Mouse (Mus musculus) adrenal gland, adult 18-20 months (tissue): ENCODE results near the gene Cgref1. TPM values are rescaled to one million over a fixed set of nuclear protein-coding genes. Genes with fewer than 3 reads are reported as not detected.

Source experiments
- DNase-seq, 2 experiments: peaks; one replicate each; pipeline ENCODE4 v3.0.0; 2021 to 2022; ENCODE audit warnings: low spot score in 2 of 2
- total RNA-seq, 2 experiments: library from RNA; stranded (reverse); gene quantifications; 1 replicate in 1 of 2; 2 replicates in 1 of 2; pipeline ENCODE4 v1.2.3; 2021

Cgref1 gene
- total RNA-seq, 2 experiments from 2014 or later = 1.0 to 1.9 TPM

DNA sequence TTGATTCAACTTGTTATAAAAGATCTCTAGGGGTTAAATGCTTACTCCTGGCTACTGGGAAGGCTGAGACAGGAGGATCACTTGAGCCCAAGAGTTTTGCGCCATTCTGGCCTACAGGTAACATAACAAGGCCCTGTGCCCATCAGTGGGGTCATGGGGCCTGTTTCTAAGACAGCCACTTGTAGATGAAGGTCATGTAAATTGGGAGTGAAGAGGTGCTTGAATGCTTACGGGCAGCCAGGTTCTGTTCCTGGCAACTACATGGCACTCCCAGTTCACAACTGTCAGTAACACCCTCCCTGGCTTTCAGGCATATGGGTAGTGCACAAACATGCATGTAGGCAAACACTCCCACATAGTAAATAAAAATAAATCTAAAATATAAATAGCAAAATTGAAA is 5.5 kb upstream of the Cgref1 start:
- DNase-seq = no peak

DNA sequence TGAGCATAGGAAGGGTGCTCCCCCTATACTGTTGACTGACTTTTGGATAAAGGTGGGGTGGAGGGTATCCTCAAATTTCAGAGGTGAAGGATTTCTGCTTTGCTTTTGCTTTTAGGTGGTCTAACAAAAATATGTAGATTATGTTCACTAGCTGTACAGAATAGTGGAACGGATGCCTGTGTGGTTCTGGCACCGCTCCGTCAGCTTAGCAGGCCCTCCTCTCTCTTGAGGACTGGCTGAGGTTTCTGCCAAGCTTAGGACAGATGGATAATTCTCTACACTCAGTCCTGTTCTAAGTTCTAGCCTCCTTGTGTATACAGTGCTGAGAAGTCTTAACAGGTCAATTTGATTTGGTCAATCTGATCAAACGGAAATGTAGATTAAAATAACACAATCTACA is 5.1 kb upstream of the Cgref1 start:
- DNase-seq = no peak

DNA sequence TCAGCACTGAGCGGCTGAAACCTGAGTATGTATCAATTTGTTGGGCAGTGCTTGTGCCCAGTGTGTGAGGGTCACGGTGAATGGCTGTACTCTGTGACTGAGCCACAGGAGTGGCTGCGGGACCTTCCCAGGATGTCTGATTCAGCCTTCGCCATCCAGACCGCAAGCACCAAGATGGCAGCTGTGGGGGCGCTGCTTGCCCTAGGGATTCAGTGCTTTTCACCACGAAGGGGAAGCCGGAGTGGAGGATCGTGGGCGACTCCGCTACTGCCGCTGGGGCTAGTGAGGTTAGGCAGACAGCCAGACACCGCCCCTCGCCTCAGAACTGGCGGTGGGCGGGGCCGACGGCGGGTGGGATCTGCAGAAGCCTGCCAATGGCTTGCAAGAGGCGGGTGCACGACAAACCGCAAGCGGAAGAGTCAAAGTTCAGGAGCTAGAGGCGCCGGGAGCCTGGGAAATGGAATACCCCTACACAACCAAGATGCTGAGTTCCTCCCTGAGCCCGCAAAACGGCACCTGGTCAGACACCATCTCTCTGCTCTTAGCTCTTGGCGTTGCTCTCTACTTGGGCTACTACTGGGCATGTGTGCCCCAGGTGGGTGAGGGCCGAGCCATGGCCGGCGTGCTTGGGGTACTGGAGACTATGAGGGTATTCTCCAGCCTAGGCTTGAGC is 4.4 kb upstream of the Cgref1 start:
- DNase-seq = peak; percentile 92

DNA sequence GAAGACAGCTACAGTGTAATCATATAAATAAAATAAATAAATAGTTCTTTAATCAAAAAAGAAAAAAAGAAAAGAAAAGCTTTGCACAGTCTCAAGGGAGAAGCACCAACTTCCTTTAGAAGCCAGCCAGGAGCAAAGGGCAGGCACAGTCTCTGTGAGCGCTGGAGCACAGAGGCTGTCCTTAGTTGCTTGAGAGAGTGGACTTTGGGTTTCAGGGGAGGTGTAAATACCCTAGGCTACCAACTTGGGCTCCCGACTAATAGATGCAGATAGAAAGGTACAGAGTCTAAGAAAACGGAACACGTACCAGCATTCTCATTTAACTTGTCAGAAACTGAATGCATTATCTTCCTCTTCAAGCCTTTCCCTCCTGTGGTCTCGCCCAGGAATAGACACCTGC is 3.2 kb upstream of the Cgref1 start:
- no peak for DNase-seq

DNA sequence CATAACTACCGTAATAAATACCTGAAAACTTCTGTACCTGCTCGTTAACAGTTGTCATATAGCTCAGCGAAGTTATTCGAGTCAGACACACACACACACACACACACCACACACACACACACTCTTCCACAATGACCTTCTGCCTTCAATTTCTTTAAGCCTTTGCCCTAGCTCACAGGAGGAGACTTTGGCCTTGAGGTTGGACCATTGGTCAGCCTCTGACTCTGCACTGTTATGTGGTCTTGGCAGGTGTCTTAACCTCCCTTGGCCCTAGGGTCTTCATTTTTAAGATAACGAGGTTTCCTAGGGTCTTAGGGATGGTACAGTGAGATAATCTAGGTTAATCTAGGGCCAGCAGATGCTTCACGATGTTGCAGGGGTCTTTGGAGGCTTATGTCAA is 1.0 kb downstream of the Cgref1 start:
- DNase-seq = no peak

DNA sequence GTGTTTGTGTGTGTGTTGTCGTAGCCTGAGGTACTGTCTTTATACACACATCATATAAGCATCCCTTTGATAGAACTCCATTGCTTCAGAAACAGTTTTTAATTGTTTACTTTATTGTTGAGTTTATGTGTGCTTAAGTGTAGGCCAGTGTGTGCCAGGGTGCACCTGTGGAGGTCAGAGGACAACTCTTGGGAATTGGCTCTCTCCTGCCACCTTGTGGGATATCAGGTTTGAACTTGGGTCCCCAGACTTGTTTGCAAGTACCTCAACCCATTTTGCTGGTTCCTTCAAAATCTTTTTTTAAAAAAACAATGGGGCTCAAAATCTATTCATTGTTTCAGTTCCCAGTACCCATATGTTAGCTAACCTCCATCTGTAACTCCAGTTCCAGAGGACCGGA is 2.4 kb downstream of the Cgref1 start:
- DNase-seq = no peak

DNA sequence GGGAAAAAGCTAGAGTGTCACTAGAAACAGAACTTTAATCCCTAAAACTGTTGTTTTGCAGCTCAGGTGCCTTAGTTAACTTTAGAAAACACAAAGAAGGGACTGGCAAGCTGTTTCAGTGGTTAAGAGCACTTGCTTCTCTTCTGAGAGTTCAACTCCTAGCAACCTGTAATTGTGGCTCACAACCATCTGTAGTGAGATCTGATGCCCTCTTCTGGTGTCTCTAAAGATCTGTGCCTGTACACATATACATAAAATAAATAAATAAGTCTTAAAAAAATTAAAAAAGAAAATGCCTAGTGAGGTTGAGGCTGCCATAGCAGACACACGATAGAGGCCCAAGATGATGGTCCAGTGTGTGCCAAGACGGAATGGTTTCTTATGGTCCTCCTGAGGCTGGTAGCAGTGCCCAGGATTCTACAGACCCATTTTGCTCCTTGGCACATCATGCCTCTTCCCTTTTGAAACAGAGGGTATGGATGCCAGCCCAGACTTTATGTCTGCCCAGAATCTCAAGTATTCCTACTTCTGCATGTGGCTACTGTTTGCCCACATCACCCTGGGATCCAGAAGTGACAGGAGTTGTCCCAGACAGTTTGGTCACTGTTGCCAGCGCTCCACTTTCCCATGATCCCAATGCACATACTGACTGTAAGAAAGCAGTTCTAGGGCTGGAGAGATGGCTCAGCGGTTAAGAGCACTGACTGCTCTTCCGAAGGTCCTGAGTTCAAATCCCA is 10.5 kb downstream of the Cgref1 start:
- DNase-seq = no peak

DNA sequence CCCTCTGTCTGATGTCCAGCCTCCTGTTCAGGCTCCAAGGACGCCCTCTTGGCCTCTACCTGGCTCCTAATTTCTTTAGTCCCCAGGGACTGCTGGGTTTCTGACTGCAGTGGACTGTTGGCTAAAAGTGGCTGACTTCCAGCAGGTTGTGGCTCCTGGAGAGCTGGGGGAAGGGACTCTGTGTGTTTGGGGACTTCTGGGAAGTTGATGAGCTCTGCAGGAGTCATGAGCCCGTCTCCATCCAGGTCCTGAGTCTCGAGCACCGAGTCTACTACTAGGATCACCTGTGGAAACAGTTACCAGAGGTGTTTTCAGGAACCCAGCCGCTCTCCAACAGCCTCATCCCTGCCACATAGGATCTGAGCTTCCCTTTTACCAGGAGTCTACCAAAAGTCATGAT is 11.7 kb downstream of the Cgref1 start:
- DNase-seq = no peak

DNA sequence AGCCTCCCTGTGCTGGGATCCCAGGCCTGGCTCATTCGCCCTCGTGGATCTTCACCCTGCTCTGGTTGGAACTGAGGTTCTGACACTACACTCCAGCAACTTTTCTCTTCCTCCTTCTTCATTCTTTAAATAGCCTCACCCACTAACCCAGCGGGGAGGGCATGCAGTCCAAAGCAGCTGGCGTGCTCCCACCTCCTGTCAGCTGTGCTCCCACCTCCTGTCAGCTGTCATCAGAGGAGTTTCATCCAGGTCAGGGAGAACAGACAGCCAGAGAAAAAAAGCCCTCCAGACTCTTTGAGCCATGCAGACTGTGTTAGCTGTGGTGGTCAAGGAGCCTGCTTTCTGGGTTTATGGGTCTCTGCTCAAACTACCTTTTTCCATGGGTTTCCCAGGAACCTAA is 14.0 kb downstream of the Cgref1 start:
- no peak for DNase-seq

DNA sequence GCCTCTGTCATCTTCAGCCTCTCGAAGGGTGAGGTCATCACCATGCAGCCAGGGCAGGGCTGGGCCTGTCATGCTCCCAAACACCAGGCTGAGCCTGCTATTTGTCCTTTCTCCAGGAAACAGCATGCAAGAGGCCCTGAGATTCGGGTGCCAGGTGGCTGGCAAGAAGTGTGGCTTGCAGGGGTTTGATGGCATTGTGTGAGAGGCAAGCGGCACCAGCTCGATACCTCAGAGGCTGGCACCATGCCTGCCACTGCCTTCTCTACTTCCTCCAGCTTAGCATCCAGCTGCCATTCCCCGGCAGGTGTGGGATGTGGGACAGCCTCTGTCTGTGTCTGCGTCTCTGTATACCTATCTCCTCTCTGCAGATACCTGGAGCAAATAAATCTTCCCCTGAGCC is 14.5 kb downstream of the Cgref1 start:
- no peak for DNase-seq

DNA sequence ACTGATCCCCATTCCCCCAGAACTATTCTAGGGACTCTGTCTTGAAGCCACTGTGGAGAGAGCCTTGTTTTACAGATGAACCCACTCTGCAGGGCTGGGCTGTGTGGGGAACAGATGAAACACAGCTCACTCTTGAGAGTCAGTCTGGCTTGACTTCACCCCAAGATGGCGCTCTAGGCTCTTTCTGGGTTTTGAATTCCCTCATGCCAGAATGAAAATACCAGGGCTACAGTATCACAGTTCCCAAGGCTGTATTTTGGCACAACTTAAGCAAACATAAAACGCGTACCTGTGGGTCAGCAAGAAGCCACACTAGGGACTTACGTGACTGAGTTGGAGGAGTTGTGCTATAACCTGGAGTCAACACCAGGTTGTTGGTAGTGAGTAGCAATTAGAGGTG is 15.3 kb downstream of the Cgref1 start:
- DNase-seq = peak; percentile 67 to 73

DNA sequence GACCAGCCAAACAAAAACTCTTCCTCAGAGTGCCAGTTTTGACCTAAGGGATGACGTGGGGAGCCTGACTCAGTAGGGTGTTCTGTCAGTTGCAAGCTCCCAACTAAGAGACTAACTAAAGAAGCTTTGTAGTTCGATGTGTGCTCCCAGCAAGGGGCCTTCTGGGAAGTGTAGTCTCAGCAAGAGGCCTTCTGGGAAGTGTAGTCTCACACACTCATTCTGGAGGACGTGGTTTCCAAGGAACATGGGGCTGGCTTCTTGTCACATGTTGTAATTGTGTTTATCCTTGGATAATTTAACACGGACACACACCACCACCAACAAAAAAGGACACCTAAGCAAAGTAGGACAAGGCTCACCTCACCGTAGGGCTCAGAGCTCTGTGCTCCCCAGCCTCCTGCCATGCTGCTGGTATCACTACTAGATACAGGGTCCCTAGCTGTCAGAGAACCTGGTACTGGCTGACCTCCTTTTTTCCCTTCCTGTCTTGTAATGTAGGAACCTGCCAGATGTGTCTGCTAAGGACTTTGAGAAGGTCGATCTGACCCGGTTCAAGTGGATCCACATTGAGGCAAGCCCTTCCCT is 17.4 kb downstream of the Cgref1 start:
- no peak for DNase-seq

DNA sequence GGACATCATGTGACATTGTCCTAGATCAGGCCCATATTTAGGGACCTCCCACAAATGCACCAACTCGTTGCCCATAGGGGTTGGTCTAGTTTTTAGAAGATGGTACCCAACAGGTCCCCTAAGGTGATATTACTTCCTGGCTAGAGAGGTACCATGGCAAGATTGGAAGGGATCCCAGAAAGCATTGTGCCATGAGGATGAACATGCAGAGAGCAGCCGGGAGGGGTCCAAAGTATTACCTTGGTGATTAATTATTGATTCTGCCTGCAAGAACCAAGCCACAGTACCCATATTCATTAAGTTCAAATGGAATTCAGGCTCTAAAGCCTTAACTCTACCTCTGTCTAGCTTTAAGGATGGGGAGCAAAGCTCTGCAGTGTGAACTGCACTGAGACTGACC is 19.3 kb downstream of the Cgref1 start:
- no peak for DNase-seq

DNA sequence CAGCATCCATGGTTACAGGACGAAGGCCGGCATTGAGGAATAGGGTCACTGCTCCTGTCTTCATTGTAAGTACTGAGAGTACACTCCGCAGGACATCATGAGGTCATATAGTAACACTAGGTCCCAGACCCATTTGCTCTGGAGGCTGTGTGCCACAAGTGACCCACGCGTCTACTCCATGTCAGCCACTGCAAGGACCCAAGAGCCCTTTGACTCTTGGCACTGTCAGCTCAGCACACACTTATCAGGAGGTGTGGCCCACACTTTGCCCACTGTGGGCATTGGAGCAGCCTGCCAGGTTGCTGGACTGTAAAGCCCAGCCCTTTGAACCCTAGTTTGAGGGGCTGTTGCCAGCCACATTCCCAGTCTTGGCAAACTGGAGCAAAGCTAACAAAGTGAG is 20.2 kb downstream of the Cgref1 start:
- DNase-seq = no peak

DNA sequence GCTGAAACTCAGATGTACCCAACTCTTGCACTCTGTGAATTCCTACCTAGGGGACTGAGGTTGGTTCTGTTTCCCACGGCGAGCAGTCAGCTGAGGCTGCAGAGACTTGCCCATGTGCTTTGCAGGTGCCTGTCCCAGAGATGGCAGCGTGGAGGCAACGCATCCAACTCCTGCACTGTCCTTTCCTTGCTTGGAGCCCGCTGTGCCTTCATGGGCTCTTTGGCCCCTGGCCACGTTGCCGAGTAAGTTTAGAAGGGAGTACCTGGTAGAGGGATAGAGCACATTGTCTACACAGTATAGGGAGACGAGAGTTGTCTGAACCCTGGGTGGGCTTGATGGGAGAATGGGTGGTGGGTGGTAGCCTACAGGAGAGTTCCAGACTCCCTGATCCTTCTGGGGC is 20.8 kb downstream of the Cgref1 start:
- DNase-seq = no peak

DNA sequence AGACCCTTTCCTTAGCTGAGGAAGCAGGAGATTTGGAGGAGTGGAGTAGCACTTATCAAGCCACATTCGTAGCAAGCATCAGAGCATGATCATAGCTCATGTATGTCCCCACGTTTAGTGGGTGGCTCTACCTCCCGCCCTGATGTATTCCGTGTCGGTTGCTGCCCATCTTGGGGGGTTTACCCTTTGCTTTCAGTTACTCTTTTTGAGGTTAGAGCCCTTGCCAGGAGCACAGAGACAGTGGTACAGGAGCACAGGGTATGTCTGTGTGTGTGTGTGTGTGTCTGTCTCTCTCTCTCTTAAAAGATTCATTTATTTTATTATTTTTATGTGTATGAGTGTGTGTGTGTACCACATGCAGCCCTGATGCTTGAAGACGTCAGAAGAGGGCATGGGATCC is 22.3 kb downstream of the Cgref1 start:
- DNase-seq = no peak

DNA sequence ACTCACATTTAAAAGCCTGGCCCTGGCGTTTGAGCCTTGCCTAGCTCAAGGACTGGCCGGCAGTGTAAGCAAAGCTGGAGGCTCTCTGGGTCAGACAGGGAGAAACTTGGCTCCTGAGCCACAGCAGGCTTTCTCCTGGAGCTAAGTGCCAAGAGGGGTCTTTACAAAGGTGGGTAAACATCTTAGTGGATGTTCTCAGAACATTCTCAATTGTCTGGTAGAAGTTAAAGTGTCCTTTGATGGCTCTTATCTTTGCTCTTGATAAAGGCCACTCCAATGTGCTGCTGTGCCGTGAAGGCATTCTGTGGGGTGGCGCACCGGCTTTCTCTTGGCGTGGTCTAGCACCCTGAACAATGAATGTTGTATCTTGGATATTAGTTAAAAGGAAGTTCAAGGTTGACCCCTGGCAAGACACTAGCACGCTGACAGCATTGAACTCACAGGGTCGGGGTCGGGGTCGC is 22.8 kb downstream of the Cgref1 start:
- no peak for DNase-seq

DNA sequence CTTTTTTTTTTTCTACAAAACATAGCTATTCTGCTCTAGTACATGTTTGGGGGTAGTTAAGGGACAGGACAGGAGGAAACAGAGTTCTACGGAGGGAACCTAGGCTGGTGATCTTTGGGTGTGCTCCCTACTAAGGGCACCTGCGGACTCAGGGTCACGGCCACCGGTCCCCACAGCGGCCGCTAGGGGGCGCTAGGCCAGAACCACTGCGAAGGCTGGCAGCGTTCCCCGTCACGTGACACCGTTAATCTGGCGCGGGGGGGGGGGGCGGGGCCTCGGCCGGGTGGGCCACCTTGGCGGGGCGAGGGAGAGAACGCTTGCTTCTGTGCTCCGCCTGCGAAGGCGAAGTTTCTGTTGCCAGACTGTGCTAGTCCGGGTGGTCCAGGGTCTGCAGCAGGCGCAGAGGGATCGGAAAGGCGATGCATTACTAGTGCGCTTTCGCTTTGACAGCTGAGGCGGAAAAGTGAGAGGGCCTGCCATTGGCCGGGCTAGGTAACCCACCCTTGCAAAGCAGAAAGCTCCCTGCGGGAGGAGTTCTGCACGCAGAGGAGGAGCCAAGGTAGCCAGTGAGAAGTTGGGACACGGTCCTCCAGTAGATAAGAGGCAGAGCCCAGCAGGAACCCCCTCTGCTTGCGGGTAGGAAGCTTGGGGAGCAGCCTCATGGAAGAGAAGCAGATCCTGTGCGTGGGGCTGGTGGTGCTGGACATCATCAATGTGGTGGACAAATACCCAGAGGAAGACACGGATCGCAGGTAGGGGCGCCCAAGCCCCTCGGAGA is 23.9 kb downstream of the Cgref1 start, which contains the start of gene Khk:
Gene Khk, plus strand, starts transcription at position 176 of the 778 bp plus-strand sequence.
- DNase-seq = peak; percentile 92 to 95

DNA sequence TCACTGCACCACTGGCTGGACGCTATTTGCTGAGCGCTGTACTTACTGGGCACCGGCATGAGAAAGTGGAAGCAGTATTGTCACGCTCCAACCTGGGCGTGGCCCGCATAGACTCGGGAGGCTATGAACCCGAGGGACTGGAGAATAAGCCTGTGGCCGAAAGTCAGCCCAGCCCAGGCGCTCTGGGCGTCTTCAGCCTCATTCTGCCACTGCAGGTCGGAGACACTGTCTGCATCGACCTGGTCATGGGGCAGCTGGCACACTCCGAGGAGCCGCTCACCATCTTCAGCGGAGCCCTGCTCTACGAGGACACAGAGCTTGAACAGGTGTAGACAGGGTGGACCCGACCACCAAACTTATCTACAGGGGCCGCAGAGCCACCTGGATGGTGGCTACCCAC is 24.8 kb downstream of the Cgref1 start:
- DNase-seq = no peak

DNA sequence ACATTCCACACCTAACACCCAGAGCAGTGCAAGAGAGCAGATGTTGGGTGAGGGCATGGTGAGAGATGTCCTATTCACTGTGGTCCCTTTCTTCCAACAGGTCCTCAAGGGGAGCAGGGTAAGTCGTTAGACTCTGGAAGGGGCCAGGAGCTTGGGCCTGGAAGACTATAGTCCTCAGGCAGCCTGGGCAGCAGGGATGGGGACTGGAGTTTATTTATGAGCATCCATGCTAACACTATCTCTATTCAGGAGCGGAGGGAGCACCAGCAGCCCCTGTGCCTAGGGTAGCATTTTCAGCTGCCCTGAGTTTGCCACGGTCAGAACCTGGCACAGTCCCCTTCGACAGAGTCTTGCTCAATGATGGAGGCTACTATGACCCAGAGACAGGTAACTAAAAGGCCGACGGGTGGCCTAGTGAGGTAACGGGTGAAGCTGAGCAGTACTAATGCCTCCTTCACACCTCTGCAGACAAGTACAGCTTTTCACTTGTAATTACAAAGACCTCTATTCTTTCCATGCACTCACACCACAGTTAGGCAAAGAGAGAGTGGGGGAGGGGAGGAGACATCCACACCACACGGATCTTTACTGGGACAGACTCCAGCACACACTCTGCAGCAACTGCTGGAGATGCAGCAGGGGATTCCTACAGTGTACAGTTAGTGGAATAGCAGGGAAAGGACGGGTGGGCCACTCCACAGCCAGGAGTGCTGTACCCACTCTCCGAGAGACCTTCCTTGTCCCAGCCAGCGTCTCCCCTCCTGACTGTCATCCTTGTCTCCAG is 25.4 kb downstream of the Cgref1 start:
- DNase-seq = no peak

DNA sequence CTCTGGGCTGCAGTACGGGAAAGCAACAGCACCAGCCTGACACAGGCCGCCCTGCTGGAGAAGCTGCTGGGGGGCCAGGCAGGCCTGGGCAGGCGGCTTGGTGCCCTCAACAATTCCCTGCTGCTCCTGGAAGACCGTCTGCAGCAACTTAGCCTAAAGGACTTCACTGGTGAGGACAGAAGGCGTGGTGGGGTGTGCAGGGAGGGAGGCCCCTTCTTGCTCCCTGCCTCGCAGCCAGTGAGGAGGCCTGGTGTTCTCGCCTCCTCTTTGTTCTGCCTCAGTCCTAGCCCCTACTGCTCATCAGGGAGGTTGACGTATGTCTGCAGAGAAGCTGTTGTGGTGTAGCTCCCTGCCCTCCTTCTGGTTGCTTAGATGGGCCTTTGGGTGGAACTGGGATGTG is 26.7 kb downstream of the Cgref1 start:
- no peak for DNase-seq
